Mouse (Mus musculus): ENCODE measurements around the gene Alkbh4.
"Not testable (repeated sequence)": the region's sequence is repeated elsewhere in the genome, so short reads cannot be mapped to it uniquely, and the experiment has no call there.

The Alkbh4 gene

GRCm38 (mm10) chr5:136143161-136143755 lies 7.3 kb downstream of the Alkbh4 start:
- DNase-seq: no peak

- no peak for DNase-seq
These were observed 8.9 kb downstream of the Alkbh4 start for GRCm38 (mm10) chr5:136144606-136145430.

GRCm38 (mm10) chr5:136146936-136147335 lies 11.0 kb downstream of the Alkbh4 start:
- no peak for DNase-seq

GRCm38 (mm10) chr5:136147704-136148103 lies 11.8 kb downstream of the Alkbh4 start:
- no peak for DNase-seq

- not testable (repeated sequence) for DNase-seq
These were observed 13.2 kb downstream of the Alkbh4 start for GRCm38 (mm10) chr5:136149134-136149576.

- DNase-seq: no peak
These were observed 16.4 kb downstream of the Alkbh4 start for GRCm38 (mm10) chr5:136152365-136152764.

GRCm38 (mm10) chr5:136155399-136155798 lies 19.5 kb downstream of the Alkbh4 start:
- DNase-seq: no peak

GRCm38 (mm10) chr5:136160084-136160483 lies 24.1 kb downstream of the Alkbh4 start:
- DNase-seq: not testable (repeated sequence)

GRCm38 (mm10) chr5:136163807-136164474 lies 28.0 kb downstream of the Alkbh4 start:
- DNase-seq: no peak

GRCm38 (mm10) chr5:136165246-136165645 lies 29.3 kb downstream of the Alkbh4 start:
- no peak for DNase-seq

- DNase-seq: no peak
These were observed 31.4 kb downstream of the Alkbh4 start for GRCm38 (mm10) chr5:136167296-136167695.

- DNase-seq: no peak
These were observed 32.1 kb downstream of the Alkbh4 start for GRCm38 (mm10) chr5:136168071-136168470.

- DNase-seq: peak; percentile 50
These were observed 33.9 kb downstream of the Alkbh4 start for GRCm38 (mm10) chr5:136169626-136170511.

- DNase-seq: peak; percentile 79
These were observed 34.8 kb downstream of the Alkbh4 start, which contains the start of gene Orai2 for GRCm38 (mm10) chr5:136170512-136171362. Orai2 (minus strand) TSS chr5:136170713.

GRCm38 (mm10) chr5:136171363-136172341 lies 35.7 kb downstream of the Alkbh4 start:
- no peak for DNase-seq

- no peak for DNase-seq
These were observed 37.0 kb downstream of the Alkbh4 start for GRCm38 (mm10) chr5:136172939-136173338.

GRCm38 (mm10) chr5:136173606-136174463 lies 37.9 kb downstream of the Alkbh4 start:
- peak; percentile 53 for DNase-seq

- no peak for DNase-seq
These were observed 43.6 kb downstream of the Alkbh4 start for GRCm38 (mm10) chr5:136179594-136179993.

- DNase-seq: no peak
These were observed 45.3 kb downstream of the Alkbh4 start for GRCm38 (mm10) chr5:136181197-136181596.

All from cerebellum, adult 8-10 months (tissue).